Mouse (Mus musculus) fat pad, adult 2 months (tissue): ENCODE results near the gene Siah2.

Experiments
- DNase-seq: peaks from one replicate; pipeline ENCODE4 v3.0.0-alpha.2; 2011; ENCODE audit warnings: low read depth, low spot score; ENCODE audit errors: extremely low read depth

Gene Siah2

GRCm38 (mm10) chr3:58691997-58692721, at the start of gene Siah2:
Gene Siah2 (minus strand): TSS chr3:58692400.
- no peak for DNase-seq

GRCm38 (mm10) chr3:58739536-58739935, 47.3 kb upstream of the Siah2 start:
- no peak for DNase-seq

GRCm38 (mm10) chr3:58738346-58739089, 46.3 kb upstream of the Siah2 start:
- no peak for DNase-seq

GRCm38 (mm10) chr3:58731520-58731919, 39.3 kb upstream of the Siah2 start:
- DNase-seq: no peak

- DNase-seq: peak; percentile 78
Measured at GRCm38 (mm10) chr3:58730580-58730979, 38.4 kb upstream of the Siah2 start.

- DNase-seq: peak; percentile 68
Measured at GRCm38 (mm10) chr3:58729549-58729948, 37.3 kb upstream of the Siah2 start.

- no peak for DNase-seq
Measured at GRCm38 (mm10) chr3:58727601-58728000, 35.4 kb upstream of the Siah2 start.

- DNase-seq: no peak
Measured at GRCm38 (mm10) chr3:58727012-58727411, 34.8 kb upstream of the Siah2 start.

- no peak for DNase-seq
Measured at GRCm38 (mm10) chr3:58726374-58726773, 34.2 kb upstream of the Siah2 start.

- DNase-seq: no peak
Measured at GRCm38 (mm10) chr3:58724815-58725214, 32.6 kb upstream of the Siah2 start.

- no peak for DNase-seq
Measured at GRCm38 (mm10) chr3:58723656-58724055, 31.5 kb upstream of the Siah2 start.

- DNase-seq: no peak
Measured at GRCm38 (mm10) chr3:58719461-58720230, 27.4 kb upstream of the Siah2 start.

GRCm38 (mm10) chr3:58716705-58717104, 24.5 kb upstream of the Siah2 start:
- DNase-seq: no peak

GRCm38 (mm10) chr3:58714767-58715166, 22.6 kb upstream of the Siah2 start:
- DNase-seq: no peak

GRCm38 (mm10) chr3:58714034-58714433, 21.8 kb upstream of the Siah2 start:
- DNase-seq: no peak

- DNase-seq: peak; percentile 88
Measured at GRCm38 (mm10) chr3:58713191-58713590, 21.0 kb upstream of the Siah2 start.

- DNase-seq: no peak
Measured at GRCm38 (mm10) chr3:58704547-58704946, 12.3 kb upstream of the Siah2 start.

- no peak for DNase-seq
Measured at GRCm38 (mm10) chr3:58703748-58704147, 11.5 kb upstream of the Siah2 start.

- DNase-seq: no peak
Measured at GRCm38 (mm10) chr3:58702329-58702728, 10.1 kb upstream of the Siah2 start.

GRCm38 (mm10) chr3:58701441-58701840, 9.2 kb upstream of the Siah2 start:
- no peak for DNase-seq

- DNase-seq: no peak
Measured at GRCm38 (mm10) chr3:58697926-58698325, 5.7 kb upstream of the Siah2 start.

GRCm38 (mm10) chr3:58696806-58697205, 4.6 kb upstream of the Siah2 start:
- DNase-seq: no peak
